Mouse (Mus musculus): ENCODE data around the gene Mpc1.
A peak's percentile ranks its signal among the peaks of the same experiment; 100 is the strongest.
"Not testable (repeated sequence)": the region's sequence is repeated elsewhere in the genome, so short reads cannot be mapped to it uniquely, and the experiment has no call there.

Gene Mpc1

DNA sequence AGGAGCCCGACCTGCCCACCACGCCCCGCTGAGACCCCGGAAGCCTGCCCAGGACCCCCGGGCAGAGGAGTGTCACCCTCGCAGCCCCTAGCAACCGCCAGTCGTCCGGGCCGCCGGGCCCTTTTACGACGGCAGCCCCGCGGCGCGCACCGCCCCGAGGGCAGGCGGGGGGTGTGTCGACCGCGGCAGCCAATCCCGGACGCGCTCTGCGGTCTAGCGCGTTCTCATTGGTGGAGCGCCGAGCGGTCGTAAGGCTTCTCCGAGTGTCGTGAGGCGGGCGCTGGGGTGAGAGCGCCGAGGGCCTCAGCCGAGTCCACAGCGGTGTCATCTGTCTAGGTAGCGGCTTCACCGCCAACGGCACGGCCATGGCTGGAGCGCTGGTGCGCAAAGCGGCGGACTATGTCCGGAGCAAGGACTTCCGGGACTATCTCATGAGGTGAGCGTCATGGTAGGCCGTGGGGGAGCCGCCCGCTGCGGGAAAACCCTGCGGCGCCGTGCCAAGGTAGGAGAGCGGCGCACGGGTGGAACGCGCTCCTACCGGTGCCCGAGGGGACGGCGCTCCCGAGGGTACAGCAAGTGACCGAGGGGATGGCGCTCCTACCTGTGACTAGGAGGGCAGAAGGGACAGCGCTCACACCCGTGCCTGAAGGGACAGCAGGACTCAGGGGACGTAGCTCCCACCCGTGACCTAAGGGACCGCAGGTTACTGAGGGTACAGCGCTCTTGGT lies 986 bp downstream of the Mpc1 start:
- peak; percentile 96 for DNase-seq

DNA sequence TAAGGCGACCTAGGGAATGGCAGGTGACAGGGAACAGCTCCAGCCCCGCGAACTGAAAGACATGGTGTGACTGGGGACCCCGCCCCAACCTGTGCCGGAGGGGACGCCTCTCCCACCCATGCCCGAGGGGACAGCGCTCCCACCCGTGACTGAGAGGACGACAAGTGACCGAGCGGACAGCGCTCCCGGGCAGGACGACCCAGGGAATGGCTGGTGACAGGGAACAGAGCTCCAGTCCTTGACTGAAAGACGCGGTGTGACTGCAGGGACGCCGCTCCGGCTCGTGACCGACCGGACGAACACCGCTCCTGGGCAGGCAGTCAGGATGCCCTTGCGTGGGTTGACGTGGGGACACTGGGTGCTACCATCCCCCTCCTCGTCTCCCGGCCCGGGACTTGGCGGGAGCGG lies 1.6 kb downstream of the Mpc1 start:
- DNase-seq, result peak; percentile 23

DNA sequence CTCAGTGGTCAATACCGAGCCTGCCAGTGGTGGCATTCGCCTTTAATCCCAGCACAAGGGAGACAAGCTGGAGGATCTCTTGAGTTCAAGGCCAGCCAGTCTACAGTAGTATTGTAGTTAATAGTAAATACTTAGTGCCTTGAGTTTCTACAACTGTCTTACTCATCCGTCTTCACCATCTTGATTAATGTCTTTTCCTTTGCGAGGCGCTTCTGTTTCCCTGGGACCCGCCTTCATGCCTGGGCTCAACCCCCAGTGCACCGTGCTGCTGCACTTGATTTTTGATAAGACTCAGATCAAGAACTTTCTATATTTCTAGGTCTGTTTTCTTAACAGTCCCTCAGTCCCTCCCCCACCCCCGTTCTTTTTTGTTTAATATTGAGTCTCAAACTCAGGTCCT lies 2.4 kb downstream of the Mpc1 start:
- DNase-seq, result no peak

DNA sequence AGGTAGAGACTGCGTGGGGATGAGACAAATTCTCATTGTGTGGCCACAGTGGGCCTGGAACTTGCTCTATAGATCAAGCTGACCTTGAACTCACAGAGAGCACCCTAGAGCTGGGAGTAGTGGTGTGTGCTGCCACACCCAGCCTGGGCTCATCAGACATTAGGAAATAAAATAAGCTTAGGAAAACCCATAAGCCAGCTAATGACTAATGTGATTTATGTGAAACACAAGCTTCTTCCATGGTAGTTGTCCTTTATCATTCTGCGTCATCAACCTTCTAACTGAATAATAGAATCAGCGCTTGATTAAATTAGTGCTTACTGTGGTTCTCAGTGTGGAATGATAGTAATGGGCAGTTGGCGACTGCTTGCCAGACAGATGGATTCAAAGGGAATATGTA lies 4.3 kb downstream of the Mpc1 start:
- no peak for DNase-seq

DNA sequence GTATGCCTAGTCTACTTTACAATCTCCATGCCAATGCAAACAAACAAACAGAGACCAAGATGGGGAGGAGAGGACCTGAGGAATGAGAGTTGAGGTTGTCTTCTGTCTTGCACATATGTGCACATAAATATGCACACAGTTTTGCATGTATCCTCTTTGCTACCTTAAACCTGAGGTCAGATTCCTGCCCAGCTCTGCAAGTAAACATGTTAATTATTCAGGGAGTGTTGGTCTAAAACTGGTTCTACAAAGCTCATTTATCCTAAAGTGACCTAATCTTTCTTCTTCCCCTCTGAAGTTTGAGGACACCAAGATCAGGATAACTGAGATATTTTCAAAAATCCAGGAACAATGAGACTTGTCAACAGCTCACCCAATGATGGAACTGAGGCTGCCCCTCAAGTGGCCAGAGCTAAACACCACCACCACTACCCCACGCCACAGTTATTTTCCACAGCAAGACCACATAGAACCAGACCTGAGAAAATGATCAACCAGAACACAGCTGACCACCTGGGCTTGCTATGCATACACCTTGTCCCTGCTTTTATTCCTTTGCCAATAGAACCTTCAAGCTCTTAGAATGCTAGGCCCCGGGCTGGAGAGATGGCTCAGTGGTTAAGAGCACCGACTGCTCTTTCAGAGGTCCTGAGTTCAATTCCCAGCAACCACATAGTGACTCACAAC lies 7.4 kb downstream of the Mpc1 start:
- DNase-seq, result no peak

DNA sequence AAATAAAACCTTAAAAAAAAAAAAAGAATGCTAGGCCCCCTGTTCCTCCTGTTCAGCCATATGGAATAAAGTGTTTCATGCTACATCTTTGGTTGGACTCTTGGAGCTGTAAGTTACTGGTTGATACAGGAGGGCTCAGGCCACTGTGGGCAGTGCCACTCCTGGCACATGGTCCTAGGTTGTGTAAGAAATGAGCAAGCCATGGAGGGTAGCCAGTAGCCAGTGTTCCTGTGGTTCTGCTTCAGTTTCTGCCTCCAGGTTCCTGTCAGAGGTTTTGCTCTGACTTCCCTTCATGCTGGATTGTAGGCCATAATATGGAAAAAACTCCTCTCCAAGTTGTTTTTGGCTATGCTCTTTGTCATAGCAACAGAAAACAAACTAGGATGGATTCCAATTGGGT lies 8.0 kb downstream of the Mpc1 start:
- DNase-seq, result no peak

DNA sequence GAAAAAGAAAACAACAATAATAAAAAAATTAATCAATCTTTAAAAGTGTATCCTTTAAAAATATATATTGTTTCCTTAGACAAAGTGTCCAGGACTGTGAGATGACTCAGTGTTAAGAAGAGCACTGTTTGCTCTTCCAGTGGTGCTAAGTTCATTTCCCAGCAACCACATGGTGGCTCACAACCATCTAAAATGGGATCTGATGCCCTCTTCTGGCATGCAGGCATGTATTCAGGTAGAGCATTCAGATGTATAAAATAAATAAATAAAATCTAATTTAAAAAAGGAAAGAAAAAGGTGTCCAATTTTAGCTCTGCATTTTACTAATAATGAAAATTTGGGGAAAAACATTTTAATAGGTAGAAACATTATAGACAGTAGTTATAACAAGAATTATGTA lies 13.1 kb downstream of the Mpc1 start:
- no peak for DNase-seq

DNA sequence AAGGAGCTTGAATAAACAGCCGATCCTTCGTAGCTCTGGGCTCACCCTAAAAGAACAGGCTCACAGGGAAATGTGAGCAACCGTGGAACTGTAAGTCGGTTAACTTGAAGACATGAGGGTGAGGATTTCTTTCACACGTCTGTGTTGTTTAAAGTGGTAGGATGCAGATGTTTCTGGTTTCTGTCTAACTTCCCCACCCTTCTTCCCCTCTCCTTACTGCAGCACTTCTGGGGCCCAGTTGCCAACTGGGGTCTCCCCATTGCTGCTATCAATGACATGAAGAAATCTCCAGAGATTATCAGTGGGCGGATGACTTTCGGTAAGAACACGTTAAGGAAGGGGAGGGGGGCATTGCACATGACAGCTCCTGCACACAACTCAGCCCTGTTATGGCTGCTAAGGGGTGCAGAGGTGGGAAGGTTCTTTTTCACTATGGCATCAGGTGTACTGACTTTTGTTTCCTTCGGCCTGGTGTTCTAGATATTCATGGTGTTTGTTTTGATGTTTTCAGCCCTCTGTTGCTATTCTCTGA lies 13.7 kb downstream of the Mpc1 start:
- DNase-seq, result no peak

DNA sequence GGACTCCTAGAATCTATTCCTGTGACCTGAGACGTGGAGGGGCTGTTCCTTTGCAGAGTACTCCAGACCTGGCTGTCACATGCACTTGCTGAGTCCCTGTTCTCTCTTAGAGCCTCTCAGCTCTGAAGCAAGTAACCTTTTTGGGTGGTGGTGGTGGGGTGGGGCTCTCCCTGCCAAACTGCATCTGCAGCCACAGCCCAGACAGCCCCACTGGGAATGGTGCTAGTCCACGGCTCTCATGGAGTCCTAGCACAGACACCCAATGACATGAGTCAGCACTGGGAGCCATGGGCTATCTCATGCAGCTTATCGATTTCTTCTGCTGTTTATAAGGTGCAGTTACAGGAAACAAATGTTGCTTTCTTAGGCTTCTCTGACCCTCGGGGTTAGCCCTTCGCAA lies 15.0 kb downstream of the Mpc1 start:
- DNase-seq, result no peak

DNA sequence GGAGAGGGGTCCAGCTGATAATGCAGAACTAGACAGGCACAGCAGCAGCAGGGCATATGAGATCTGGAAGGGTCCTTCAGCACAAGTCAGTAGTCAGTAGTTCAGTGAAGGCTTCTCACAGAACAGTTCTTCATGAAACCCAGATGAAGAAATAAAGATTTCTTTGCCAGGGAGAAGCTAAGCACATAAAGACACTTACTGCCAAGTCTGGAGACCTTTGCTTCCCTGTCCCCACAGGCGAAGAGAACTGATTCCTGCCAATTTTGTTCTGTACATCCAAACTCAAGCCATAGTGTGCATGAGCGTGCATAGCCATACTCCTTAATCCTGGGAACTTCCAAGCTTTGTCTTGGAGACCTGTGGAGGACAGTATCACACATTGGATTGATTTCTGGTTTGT lies 15.6 kb downstream of the Mpc1 start:
- no peak for DNase-seq

DNA sequence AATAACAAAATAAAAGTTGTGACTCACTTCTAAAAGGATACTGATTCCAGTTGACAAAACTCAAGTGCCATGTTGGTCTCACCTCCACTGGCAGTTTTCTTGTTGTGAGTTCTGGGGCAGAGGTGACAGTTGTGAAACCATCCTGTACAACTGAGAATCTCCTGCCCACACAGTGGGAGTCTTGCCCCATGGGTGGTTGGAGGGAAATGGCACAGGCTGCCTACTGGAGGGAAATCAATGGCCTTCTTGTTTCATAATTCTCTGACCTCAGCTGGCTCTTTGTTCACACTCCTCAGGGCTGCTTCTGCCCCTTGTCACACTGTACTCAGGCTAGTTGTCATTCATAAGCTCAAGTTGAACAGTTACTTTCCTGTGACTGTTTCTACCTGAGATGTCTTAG lies 16.8 kb downstream of the Mpc1 start:
- DNase-seq, result peak; percentile 39

DNA sequence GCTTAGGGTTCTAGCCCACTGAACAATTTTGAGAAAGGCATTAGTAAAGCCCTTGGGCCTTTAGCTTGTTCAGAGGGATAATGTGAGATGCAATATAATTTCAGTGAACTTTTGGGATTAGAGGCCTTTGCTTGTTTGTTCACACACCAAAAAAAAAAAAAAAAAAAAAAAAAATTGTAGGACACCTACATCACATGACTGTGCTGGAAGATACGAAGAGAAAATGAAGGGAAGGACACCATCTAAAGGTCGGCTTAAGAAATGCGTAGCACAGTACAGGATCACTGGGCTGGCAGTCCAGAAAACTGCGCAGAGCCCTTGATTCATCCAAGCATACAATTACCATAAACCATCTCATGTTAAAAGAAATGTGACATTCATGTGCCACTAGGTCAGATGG lies 18.8 kb downstream of the Mpc1 start:
- DNase-seq, result no peak

DNA sequence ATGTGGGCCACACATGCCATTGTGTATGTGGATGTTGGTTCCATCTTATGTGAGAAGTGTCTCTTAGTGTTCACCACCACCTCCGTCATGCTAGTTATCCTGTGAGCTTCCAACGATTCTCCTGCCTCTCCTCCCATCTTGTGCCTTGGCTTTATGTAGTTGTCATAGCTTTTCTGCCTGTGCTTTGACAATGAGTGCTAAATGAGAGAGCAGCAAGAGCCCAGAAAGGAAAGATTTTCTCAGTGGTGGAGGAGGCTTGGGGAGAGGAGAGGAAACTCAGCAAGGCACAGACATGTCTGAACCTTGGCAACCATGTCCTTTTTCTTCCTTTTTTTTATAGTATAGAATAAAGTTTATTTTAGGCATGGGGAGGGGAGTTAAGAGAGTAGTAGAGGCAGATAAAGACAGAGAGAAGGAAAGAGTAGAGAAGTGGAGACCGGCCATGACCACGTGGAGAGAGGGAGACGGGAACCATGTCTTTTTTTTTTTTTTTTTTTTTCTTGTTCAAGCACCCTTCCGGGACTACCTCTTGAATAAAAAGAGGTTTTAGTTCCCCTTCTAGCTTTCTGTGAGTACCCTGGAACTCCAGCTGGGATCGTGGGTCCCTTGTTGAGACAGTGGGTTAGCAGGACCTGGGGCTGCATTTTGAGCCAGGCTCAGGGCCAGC lies 20.2 kb downstream of the Mpc1 start:
- no peak for DNase-seq

DNA sequence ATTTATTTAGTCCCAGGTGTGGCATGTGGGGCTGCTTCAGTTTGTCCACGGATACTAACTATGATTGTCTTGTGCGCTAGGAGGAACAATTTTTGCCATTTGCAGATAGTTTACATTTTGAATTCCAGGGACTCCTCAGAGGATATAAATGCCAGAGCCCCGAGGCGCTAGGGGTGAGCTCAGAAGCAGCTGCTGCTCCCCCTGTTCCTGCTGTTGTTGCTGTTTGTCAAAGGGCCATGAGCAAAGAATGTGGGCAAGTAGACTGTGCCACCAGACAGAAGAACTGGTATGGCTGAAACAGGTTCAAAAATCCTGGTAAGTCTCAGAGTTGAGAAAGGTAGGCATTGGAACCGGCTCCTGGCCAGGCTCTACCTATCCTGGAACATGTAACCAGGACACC lies 21.0 kb downstream of the Mpc1 start:
- DNase-seq, result no peak

DNA sequence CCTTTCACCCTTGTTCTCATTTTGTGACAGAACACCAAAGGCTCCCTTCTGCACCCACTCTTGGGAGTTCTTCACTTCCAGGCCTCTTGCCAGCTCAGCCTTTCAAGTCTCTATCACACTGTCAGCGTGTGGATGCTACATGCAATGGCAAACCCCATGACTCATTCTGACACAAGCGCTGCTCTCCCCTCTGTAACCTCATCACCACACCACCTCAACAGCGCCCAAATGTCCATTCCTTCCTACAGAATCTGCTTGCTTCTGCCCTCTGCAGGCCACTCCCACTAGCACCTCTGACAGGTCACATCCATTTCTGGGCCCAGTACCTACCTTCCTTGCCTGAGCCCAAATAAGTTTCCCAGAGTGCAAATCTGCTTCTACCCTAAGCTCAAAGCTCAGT lies 23.1 kb downstream of the Mpc1 start:
- peak; percentile 50 for DNase-seq

DNA sequence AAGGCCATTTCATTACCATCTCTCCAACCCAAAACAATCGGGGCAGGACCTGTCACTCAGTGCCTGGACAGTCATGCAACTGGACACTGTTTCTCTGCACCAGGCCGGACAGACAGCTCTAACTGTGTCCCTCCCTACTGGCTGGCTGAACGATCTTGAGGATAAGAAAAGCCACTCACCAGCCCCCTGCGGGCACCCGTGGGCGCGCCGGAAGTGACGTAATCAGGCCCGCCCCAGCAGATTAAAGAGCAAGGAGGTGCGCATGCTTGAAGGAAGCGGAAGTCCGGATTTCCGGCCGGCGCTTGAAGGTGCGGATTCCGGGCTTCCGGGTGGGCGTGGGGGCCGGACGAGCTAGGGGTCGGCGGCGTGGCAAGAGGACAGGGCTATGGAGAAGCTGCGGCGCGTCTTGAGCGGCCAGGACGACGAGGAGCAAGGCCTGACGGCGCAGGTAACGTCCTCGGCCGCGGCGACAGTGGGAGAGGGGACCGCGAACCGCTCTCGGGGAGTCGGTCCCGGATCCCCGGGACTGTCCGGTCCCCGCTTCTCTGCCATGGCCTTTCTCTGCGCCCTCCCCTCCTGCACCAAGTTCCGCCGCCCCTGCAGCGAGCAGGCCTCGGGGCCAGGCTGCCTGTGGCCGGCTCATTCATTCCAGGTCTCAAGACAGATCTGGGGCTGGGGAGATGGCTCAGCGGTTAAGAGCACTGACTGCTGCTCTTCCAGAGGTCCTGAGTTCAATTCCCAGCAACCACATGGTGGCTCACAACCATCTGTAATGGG lies 28.3 kb downstream of the Mpc1 start, which contains the start of gene Sft2d1:
Sft2d1 (plus strand) TSS at position 265 of the 777 bp plus-strand sequence.
- peak; percentile 97 for DNase-seq

DNA sequence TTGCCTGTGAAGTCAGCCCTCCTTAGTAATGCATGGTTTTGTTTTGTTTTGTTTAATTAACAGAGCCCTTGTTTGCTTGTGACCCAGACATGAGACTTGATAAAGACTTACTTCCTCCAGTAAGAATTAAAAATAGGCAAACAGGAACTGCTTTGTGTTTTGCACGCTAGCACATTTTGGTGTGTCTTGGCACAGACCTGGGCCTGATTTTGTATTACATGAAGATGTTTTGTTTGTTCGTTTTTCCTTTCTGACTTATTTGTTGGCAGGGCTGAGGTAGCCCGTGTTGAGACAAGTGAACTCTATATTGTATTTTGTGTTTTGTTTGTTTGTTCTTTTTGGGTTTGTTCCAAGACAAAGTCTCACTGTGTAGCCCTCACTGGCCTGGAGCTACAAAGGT lies 29.0 kb downstream of the Mpc1 start:
- DNase-seq, result no peak

DNA sequence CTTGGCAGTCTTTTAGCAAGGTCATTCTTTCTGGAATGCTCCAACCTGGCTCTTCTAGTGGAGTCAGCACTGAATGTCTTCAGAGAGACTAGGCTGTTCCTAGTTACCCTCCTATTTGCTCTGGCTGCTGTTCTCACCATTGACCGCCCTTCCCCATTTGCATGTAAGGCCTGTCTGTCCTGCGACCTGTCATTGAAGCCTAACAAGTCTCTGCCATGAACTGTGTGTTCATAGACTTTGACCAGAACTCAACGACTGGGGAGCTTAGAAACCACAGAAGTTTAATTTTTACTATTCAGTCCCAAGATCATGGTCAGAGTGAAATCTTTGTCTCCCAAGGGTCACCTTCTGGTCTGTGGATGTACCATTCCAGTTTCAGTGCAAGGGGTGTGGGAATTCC lies 31.3 kb downstream of the Mpc1 start:
- DNase-seq, result no peak

DNA sequence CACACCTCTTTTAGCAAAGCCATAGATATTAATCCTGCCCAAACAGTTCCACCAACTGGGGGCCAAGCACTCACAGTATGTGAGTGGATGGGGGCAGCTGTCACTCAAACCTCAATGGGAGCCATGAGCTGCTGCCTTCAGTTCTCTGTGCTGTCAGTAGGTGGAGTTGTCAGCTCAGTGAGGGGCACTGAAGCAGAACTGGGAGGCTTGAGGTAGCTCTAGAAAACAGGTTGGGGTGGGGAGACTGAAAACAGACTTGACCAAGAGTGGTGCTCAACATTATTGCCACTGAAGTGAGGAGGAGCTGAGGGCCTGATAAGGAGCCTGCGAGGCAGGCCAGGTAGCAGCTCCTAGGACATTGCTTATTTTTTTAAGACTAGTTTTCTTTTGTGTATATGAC lies 33.5 kb downstream of the Mpc1 start:
- no peak for DNase-seq

DNA sequence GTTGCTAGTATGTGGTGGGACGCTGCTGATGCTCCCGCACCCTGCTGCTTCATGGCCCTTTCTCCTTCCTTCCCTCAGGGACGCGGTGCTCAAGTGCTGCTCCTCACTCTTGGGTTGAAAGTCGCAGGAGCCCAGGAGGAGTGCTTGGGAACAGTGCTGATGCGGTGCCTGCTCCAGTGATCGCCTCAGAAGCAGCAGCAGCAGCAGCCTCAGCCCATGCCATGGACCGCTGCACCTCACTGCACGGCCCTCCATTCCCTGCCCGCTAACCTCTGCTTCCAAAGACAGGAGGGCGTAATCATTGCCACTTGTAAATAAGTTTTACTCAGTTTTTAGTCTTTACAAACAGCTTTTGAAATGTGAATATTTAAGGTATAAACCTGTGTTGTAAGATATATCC lies 44.2 kb downstream of the Mpc1 start:
- DNase-seq, result not testable (repeated sequence)

DNA sequence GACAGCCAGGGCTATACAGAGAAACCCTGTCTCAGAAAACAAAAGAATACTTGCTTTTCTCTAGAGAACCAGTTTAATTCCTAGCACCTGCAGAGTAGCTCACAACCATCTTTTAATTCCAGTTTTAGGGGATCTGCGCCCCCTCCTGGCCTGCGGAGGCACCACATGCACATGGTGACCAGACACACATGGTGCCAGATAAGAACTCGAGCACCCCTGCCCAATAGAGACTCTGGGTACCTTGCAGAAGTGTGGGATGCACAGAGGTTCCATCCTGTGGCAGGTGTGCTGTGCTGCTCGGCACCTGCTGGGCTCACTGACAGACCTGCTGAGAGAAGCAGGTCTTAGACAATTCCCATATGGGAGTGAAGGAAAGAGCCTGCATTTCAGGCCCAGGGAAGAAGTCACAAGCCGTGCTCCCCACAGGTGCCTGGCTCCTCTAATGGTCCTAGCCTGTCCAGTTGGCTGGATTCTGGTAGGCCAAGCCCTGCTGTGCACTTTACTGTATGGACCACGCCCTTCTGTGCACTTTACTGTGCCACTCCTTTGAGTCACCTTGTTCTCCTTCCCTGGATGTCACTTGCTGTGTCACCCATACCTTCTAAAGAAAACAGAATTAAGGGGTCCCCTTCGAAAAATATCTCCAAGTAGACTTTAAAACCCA lies 45.9 kb downstream of the Mpc1 start:
- DNase-seq, result no peak

DNA sequence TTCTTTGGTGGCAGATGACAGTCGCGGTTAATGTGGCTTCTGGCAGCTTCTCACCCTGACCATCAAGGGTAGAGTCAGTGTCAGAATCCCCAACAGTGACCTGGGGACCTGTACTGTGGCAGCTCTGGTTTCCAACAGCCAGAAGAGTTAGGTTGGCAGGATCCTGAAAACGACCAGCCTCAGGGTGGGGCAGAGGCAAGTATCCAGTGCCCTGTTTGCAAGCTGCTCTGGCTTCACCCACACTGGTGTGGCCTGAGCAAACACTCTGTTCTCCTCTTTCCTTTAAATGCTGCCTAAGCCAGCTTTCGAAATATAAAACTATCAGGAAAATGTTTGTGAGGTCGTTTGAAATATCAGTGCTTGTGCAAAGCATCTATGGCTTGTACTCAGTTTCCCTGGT lies 47.9 kb downstream of the Mpc1 start:
- no peak for DNase-seq

DNA sequence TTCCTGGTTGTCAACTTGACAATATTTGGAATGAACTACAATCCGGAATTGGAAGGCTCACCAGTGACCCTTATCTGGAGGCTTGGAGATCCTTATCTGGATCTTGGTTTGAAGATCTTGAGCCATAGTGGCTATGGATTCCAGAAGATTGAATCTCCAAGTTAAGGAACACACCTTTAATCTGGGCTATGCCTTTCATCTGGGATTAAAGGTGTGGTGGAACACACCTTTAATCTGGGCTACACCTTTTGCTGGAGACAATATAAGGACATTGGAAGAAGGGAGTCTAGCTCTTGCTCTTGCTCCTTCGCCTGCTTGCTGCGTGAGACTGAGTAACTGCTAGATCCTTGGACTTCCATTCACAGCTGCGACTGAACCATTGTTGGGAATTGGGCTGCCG lies 54.5 kb downstream of the Mpc1 start, which contains the start of gene Prr18:
Prr18 (plus strand) TSS at position 301 of the 400 bp plus-strand sequence.
- DNase-seq, result not testable (repeated sequence)
